In the genomic region with DNA sequence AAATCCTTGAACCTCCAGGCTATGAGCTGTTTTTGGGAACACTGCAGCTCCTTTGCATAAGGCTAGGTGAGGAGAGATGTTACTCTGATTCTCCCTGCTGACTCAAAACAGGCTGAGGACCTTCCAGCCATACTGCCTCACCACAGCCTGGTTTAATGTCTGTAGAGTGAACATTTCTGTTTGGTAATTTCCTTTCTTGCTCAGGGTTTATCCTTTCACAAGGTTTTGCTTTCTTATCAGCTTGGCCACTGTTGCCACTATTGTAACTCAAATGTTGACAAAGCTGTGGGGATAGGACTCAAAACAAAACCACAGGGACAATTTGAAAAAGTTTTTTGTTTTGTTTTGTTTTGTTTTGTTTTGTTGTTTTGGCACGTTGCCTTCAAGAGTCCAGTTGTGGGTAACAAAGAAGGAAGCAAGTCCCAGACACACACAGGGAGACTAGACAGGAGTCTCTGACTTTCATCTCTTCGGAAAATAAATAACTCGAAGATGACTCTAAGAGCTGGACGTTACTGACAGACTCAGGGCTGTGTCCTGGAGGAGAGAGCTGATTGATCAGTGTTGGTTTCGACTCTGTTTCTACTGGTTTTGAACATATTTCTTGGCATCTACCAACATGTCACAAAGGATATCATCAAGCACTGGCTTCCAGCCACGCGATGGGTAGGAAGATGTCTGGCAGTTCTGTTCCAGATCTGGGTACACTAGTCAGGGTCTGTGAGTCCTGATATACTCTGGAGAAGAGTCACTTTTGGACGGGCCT, we compare ENCODE assay signal across 18 mouse cellular contexts.
DNase-seq lines count a peak whose midpoint lies in the region; ATAC-seq and TF ChIP-seq lines count a peak whose summit lies in the region.
"Had no signal": no experiment of that assay in that cellular context is flagged by ENCODE, and none has a peak within 500 bp of the region (broad histone marks: within the 10 kb centered on the region; RNA-seq: fewer than 3 reads in every experiment).

No protein-coding gene starts in this region.

- H3K79me2 ChIP-seq in liver, adult 2 months (ENCODE audit: control insufficient read depth, insufficient read depth, low read length): no peaks in the 10 kb centered on the region

- 0 out of 2 replicates have a peak overlapping the region, but pooled peaks have one; percentile 12 for H3K27ac ChIP-seq in liver, adult 2 months (replicated peaks; ENCODE audit: insufficient read depth, low read depth, low read length)
- H3K27ac ChIP-seq in liver, embryonic 11.5 days (ENCODE audit: low read depth, low read length): no peak overlapping the region
- peak overlapping the region; percentile 2 to 47; a peak in 2 of 4 replicates for H3K27ac ChIP-seq in heart, embryonic 14.5 days (replicated peaks in 1 of 2; ENCODE audit: control insufficient read depth in 1 of 2, insufficient read depth in 1 of 2, low read depth in 2 of 2, low read length in 2 of 2)
- H3K27ac ChIP-seq: forebrain, embryonic 13.5 days; heart, embryonic 15.5 days; hindbrain, embryonic 15.5 days; liver, embryonic 15.5 days had no signal

- no peak overlapping the region for H3K4me3 ChIP-seq in liver, adult 2 months (ENCODE audit: insufficient read depth, low read depth, low read length)
- no peak overlapping the region for H3K4me3 ChIP-seq in liver, embryonic 11.5 days (ENCODE audit: low read depth, low read length)
- no peak overlapping the region for H3K4me3 ChIP-seq in heart, embryonic 14.5 days (ENCODE audit: control insufficient read depth in 1 of 2, insufficient read depth in 1 of 2, low read depth in 1 of 2, low read length in 2 of 2)
- H3K4me3 ChIP-seq: forebrain, embryonic 13.5 days; heart, embryonic 15.5 days; hindbrain, embryonic 15.5 days; liver, embryonic 15.5 days; myocyte had no signal

- TF ChIP-seq CTCF in liver, adult 2 months (IDR thresholded peaks at IDR 0.05; ENCODE audit: low read depth, low read length): no peak

- whole genome bisulfite sequencing in liver, adult 2 months: 61% methylated on average over 8 of the region's 8 CpGs
- 67% methylated on average over 8 of the region's 8 CpGs for WGBS in liver, embryonic 11.5 days
- 56% methylated on average over 8 of the region's 8 CpGs for WGBS in heart, embryonic 14.5 days

- no peaks in the 10 kb centered on the region; the same call in 1 of the 2 replicates for H3K9me3 ChIP-seq in liver, embryonic 11.5 days (ENCODE audit: control insufficient read depth, low read length)
- H3K9me3 ChIP-seq in heart, embryonic 14.5 days (ENCODE audit: control insufficient read depth, low read length): no peaks in the 10 kb centered on the region
- H3K9me3 ChIP-seq: forebrain, embryonic 13.5 days; heart, embryonic 15.5 days; hindbrain, embryonic 15.5 days; liver, embryonic 15.5 days had no signal

- peak; percentile 19 to 24 for DNase-seq in heart, adult 18-20 months
- no peak for DNase-seq in heart, postnatal 25 days (ENCODE audit: low spot score)
- DNase-seq in liver, adult 2 months (ENCODE audit: extremely low read depth, low read depth, low spot score): no peak
- DNase-seq in liver, embryonic 11.5 days (ENCODE audit: low spot score): no peak
- DNase-seq in adrenal gland, postnatal 4 days (ENCODE audit: low spot score in 2 of 2): no peak
- no peak for DNase-seq in right cerebral cortex, postnatal 36 days (ENCODE audit: low spot score in 2 of 2)
- DNase-seq: B cell, adult 2 months; cerebellum, adult 11-12 months; embryo, embryonic 11 days had no signal

- no peak for TF ChIP-seq POLR2A in liver, adult 2 months (IDR thresholded peaks at IDR 0.05; ENCODE audit: extremely low read depth, insufficient read depth, low read length)

- no peaks in the 10 kb centered on the region for H3K36me3 ChIP-seq in liver, adult 2 months (ENCODE audit: control insufficient read depth, insufficient read depth, low read length)
- no peaks in the 10 kb centered on the region for H3K36me3 ChIP-seq in liver, embryonic 11.5 days (ENCODE audit: control insufficient read depth, insufficient read depth, low read length)
- H3K36me3 ChIP-seq in heart, embryonic 14.5 days (ENCODE audit: control insufficient read depth, insufficient read depth, low read length): no peaks in the 10 kb centered on the region
- H3K36me3 ChIP-seq: heart, embryonic 15.5 days; hindbrain, embryonic 15.5 days; liver, embryonic 15.5 days had no signal

- peaks cover 3% of the 10 kb centered on the region; the same call in 1 of the 2 replicates for H3K27me3 ChIP-seq in liver, adult 2 months (ENCODE audit: control insufficient read depth, insufficient read depth, low read length)
- no peaks in the 10 kb centered on the region for H3K27me3 ChIP-seq in liver, embryonic 11.5 days (replicated peaks; ENCODE audit: control insufficient read depth, insufficient read depth, low read length)
- no peaks in the 10 kb centered on the region for H3K27me3 ChIP-seq in heart, embryonic 14.5 days (ENCODE audit: control insufficient read depth, insufficient read depth, low read length)
- H3K27me3 ChIP-seq: forebrain, embryonic 13.5 days; heart, embryonic 15.5 days; hindbrain, embryonic 15.5 days; liver, embryonic 15.5 days had no signal

- intact Hi-C loops in heart, postnatal 25 days (cut with DNase I): no loop called here

- no peak overlapping the region for H3K4me2 ChIP-seq in liver, embryonic 11.5 days
- H3K4me2 ChIP-seq in heart, embryonic 14.5 days (ENCODE audit: low read length): no peak overlapping the region
- H3K4me2 ChIP-seq: forebrain, embryonic 13.5 days; heart, embryonic 15.5 days; hindbrain, embryonic 15.5 days; liver, embryonic 15.5 days; midbrain, embryonic 11.5 days had no signal

- H3K4me1 ChIP-seq in liver, adult 2 months (ENCODE audit: control insufficient read depth, insufficient read depth, low read length): no peaks in the 10 kb centered on the region
- H3K4me1 ChIP-seq in liver, embryonic 11.5 days (replicated peaks; ENCODE audit: control insufficient read depth, insufficient read depth, low read length): no peaks in the 10 kb centered on the region
- no peaks in the 10 kb centered on the region for H3K4me1 ChIP-seq in heart, embryonic 14.5 days (ENCODE audit: control insufficient read depth in 2 of 2, insufficient read depth in 2 of 2, low read length in 2 of 2)
- H3K4me1 ChIP-seq: forebrain, embryonic 13.5 days; hindbrain, embryonic 15.5 days; liver, embryonic 15.5 days had no signal

- no peak overlapping the region for H3K9ac ChIP-seq in liver, adult 2 months (ENCODE audit: low read depth, low read length)
- H3K9ac ChIP-seq in liver, embryonic 11.5 days (ENCODE audit: low read depth, low read length): no peak overlapping the region
- no peak overlapping the region for H3K9ac ChIP-seq in heart, embryonic 14.5 days (ENCODE audit: low read length)
- H3K9ac ChIP-seq: forebrain, embryonic 13.5 days; heart, embryonic 15.5 days; hindbrain, embryonic 15.5 days; liver, embryonic 15.5 days had no signal

- ATAC-seq in liver, embryonic 11.5 days (replicated peaks; ENCODE audit: low FRiP score): no peak
- ATAC-seq in heart, embryonic 14.5 days (ENCODE audit: insufficient number of reproducible peaks, insufficient read depth, low FRiP score, low read depth): no peak
- ATAC-seq in megakaryocyte progenitor cell, adult 5-6 weeks (replicated peaks; ENCODE audit: poor library complexity): peak; percentile 59
- ATAC-seq: forebrain, embryonic 13.5 days; intestine, postnatal 0 days had no signal

Comparison
In these comparisons a context has a peak if more than half of its experiments do, and no peak if none do; other contexts are left out.
1. DNase-seq: peak in heart, adult 18-20 months (2 of 2); none in heart, postnatal 25 days (single experiment), liver, adult 2 months (single experiment), liver, embryonic 11.5 days (single experiment), adrenal gland, postnatal 4 days (0 of 2) and right cerebral cortex, postnatal 36 days (0 of 2).